Mouse (Mus musculus): ENCODE data around the gene Zfp628.

Zfp628 gene

DNA sequence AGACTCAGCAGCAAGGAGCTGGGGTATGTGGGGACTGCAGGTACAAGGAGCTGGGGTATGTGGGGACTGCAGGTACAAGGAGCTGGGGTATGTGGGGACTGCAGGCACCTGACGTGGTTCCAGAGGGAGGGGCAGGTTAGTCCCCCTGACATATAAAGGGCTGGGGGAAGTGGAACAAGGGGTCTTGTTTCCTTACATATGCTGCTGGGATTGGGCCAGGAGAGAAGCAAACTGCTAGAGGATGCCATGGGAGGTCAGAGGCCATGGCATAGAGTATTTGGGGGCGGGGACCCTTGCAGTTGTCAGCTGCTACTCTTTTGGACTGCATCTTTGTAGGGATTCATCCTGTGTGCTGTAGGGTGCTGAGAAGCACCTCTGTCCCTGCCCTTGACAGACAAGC is 2.5 kb downstream of the Zfp628 start:
- DNase-seq (ENCODE audit: low read depth, low spot score) = no peak

DNA sequence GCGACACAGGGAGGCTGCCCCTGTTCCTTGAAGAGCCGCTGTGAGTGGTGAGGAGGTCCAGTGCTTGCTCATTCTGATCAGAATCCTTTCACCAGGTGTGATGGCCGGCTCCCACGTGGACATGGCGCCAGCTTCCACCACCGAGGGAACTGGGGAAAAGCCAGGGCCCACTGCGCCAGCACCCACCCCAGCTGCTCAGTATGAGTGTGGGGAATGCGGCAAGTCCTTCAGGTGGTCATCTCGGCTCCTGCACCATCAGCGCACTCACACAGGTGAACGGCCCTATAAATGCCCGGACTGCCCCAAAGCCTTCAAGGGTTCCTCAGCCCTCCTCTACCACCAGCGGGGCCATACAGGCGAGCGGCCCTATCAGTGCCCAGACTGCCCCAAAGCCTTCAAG is 3.7 kb downstream of the Zfp628 start:
- no peak for DNase-seq (ENCODE audit: low read depth, low spot score)

DNA sequence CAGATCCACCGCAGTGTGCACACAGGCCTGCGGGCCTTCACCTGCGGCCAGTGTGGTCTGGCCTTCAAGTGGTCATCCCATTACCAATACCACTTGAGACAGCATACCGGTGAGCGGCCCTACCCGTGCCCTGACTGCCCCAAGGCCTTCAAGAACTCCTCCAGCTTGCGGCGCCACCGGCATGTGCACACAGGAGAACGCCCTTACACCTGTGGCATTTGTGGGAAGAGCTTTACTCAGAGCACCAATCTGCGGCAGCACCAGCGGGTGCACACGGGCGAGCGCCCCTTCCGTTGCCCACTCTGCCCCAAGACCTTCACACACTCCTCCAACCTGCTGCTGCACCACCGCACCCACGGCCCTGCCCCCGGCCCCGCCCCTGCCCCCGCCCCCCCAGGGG is 4.1 kb downstream of the Zfp628 start:
- no peak for DNase-seq (ENCODE audit: low read depth, low spot score)

DNA sequence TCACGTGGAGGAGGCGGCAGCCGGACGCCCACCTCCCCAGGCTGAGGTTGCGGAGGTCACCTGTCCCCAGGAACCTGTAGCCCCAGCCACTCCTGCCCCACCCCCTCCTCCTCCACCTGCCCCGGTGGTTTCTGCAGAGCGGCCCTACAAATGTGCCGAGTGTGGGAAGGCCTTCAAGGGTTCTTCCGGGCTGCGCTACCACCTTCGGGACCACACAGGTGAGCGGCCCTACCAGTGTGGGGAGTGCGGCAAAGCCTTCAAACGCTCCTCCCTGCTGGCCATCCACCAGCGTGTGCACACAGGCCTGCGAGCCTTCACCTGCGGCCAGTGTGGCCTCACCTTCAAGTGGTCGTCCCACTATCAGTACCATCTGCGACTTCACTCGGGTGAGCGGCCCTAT is 5.0 kb downstream of the Zfp628 start:
- DNase-seq (ENCODE audit: low read depth, low spot score) = no peak

DNA sequence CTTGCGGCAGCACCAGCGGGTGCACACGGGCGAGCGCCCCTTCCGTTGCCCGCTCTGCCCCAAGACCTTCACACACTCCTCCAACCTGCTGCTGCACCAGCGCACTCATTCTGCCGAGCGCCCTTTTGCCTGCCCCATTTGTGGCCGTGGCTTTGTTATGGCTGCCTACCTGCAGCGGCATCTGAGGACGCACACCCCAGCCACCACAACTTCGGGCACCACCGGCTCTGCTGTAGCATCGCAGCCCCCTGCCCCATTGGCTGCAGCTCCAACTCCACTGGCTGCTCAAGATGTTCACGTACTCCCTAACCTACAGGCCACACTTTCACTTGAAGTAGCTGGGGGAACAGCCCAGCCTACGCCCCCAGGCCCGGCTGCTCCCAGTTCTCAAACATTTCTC is 5.5 kb downstream of the Zfp628 start:
- DNase-seq (ENCODE audit: low read depth, low spot score) = no peak

DNA sequence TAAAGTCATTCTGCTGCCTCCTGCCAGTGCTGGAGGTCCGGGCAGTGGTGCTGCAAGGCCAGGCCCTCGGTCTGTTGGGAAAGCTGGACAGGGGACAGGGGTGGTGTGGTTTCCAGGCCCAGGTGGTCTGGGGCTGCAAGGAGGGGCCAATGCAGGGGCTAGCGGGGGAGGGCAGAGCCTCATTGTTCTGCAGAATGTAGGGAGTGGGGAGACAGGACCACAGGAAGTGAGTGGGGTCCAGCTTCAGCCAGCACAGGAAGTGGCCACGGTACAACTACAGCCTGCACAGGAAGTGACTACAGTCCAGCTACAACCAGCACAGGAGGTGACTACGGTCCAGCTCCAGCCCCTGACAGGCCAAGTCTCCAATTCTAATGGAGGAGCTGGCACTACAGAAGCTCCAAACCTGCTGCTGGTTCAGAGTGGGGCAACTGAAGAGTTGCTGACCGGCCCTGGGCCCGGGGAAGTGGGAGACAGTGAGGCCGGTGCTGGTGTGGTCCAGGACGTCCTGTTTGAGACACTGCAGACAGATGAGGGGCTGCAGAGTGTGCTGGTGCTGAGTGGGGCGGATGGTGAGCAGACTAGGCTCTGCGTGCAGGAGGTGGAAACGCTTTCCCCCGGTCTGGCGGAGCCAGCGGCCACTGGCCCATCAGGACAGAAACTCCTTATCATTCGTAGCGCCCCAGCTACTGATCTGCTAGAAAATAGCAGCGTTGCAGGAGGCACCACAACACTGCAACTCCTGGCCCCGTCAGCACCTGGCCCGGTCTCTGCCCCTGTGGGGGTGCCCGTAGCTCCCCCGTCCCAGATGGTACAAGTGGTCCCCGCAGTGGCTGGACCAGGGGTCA is 6.2 kb downstream of the Zfp628 start:
- no peak for DNase-seq (ENCODE audit: low read depth, low spot score)

DNA sequence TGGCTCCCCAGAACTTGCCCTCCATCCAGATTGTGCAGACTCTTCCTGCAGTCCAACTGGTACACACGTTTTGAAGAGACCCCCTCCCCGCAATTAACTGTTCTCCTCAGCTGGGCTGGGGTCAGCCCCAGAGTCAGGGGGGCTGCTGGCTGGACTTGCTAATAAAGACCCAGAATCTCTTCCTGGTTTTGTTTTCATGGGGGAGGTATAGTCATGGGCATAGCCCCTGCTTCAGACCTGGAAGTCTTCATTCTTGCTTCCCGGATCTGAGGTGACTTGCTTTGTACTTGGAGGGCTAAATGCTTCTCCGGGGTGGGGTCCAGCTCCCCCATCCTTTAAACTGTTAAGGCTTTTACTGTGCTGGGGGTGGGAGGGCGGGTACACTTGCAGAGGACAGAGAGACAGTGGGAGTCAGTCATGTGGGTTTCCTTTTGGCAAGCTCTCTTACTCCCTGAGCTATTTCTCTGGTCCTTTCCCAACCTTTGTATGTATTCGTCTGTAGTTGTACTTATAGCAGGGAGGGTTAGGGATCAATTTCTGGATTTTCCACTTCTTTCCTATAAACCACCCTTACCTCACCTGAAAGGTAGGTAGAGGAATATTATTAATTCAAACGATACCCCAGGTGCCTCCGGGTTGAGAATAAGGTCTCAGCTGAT is 6.9 kb downstream of the Zfp628 start, which contains the start of gene Nat14:
TSS of gene Nat14 (plus strand) at position 205 of the 659 bp plus-strand sequence.
- DNase-seq (ENCODE audit: low read depth, low spot score) = peak; percentile 55

DNA sequence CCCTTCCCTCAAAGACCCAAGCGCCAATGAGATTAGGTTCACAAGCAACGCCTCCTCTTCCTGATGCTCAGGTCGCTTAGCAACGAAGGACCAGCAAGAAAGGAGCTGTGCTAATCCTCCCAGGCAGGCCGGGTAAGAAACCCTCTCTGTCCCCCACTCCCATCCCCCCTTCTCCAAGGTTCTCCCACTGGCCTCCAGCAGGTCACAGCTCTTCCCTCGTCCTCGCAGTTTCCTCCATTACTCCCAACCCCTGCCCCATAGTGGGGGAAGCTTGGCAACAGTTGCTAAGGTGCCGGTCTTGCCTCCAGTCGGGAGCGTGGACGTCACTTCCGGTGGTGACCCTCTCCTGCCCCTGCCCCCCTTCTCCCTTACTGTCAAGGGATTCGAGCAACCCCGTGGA is 7.5 kb downstream of the Zfp628 start:
- DNase-seq (ENCODE audit: low read depth, low spot score) = peak; percentile 90

DNA sequence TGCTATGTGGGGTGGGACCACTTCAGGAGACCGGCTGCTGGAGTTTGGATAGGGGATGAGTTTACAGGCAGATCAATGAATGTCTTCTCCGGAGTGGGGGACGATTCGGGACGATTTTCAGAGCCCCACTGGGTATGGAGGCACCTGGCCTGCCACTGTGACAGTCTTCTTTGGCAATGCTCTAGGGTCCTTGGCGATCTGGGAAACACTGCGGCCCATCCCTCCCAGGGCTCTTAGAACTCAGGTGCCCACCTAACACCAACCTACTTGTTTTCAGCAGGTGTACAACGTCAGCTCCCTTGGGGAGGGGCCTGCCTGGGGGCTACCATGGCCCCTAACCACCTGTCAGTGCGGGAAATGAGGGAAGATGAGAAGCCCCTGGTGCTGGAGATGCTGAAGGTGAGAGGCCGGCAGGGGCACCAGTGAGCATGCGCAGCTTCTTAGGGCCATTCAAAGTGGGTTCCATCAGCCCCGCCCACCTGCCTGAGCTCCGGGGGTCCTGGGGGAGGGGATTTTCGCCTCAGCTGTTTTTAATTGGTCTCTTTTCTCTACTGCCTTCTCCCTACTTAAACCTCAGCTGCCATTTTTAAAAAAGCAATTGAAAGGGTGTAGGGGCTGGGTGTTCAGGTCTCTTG is 8.0 kb downstream of the Zfp628 start:
- peak; percentile 54 for DNase-seq (ENCODE audit: low read depth, low spot score)

DNA sequence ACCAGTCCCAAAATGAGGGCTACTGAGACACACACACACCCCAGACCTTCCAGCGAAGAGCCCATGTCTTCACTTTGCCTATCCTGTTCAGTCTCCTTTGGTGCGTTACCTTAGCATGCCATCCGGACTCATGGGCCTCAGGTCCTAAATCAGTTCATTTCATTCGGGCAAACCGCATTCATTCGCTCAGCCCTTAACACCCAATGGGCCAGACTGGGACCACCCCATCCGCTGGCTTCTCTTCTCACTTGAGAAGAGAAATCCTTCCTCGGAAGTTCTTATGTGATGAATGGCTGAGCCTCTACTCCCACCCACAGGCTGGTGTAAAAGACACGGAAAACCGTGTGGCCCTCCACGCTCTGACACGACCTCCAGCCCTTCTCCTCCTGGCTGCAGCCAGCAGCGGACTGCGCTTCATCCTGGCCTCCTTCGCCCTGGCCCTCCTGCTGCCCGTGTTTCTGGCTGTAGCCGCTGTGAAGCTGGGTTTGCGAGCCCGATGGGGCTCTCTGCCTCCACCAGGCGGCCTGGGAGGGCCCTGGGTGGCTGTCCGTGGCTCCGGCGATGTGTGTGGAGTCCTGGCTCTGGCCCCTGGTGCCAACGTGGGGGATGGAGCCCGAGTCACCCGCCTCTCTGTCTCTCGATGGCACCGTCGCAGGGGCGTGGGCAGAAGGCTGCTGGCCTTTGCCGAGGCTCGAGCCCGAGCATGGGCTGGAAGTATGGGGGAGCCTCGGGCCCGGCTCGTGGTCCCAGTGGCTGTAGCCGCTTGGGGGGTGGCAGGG is 8.8 kb downstream of the Zfp628 start:
- no peak for DNase-seq (ENCODE audit: low read depth, low spot score)

DNA sequence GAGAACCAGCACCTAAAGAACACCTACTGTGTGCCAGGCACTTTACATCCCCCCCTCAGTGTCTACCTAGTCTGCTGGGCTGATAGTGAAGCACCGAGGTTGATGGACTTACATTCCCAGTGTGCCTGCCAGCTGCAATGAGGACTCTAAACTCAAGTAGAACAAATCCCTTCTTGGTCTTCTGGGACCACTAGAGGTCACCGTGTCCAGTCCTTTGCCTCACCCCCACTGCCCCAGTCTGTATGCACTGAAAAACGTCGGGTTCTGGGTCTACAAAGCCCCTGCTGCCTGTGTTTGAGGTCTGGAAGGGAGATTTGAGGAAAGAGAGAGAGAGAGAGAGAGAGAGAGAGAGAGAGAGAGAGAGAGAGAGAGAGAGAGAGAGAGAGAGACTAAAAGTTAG is 9.5 kb downstream of the Zfp628 start:
- DNase-seq (ENCODE audit: low read depth, low spot score) = no peak

DNA sequence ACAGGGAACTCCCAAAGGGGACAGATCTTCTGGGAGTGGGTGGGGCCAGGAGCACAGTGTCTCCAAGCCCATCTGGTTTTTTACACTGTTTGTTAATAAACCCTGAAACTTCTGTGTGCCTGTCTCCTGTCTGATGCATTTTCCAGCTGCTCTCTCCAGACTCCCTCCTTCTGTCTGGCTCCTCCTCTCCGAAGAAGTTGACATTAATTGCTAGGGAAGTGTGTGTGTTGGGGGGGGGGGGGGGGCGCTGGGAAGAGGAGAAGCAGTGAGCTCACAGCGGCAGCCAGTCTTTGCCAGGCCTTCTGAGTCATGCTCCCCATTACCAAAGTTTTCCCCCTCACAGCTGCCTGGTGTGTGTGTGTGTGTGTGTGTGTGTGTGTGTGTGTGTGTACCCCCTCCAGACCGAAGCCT is 9.9 kb downstream of the Zfp628 start:
- DNase-seq (ENCODE audit: low read depth, low spot score) = peak; percentile 51

DNA sequence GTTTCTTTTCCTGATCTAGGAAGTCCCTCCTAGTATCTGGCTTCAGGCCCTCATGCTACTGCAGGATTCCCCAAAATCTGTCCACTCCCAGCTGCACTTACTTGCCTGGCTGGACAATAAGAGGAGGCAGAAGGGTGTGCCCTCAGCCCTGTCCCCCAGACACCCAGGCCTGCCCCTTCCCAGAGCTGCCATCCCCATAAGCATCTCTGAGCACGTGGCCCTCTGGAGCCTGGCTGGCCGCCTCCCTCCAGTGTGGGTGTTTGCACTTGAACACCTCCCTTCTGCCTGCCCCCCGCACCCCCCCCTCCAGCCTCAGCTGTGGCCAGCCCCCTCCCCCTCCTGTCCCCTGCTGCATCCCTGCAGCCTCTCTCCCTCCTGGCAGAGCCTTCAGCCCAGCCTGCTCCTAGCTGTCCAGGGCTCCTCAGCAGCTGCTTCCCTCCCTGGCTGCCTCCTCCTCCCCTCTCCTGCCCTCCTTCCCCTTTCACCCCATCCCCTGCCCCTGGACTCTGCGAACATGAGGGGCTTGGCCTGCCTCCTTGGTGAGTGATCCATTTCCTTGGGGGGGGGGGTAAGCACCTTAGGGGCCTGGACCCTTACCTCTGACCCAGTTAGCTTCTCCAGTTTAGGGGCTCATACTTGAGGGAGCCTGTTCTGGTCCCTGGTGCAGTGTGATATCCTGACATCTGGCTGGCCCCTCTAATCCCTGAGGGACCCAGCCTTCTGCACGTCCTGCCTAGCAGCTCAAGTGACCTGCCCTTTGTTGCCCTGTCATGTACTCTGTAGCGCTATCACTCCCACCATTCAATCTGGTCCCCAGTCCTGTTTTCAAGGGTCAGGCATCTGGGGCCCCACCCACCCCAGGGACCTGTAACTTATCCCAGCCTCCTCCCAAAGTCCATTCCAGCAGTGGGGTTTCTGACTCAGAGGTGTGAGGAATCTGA is 10.7 kb downstream of the Zfp628 start, which contains the start of gene Ssc5d:
TSS of gene Ssc5d (plus strand) at position 345 of the 941 bp plus-strand sequence.
- DNase-seq (ENCODE audit: low read depth, low spot score) = no peak

DNA sequence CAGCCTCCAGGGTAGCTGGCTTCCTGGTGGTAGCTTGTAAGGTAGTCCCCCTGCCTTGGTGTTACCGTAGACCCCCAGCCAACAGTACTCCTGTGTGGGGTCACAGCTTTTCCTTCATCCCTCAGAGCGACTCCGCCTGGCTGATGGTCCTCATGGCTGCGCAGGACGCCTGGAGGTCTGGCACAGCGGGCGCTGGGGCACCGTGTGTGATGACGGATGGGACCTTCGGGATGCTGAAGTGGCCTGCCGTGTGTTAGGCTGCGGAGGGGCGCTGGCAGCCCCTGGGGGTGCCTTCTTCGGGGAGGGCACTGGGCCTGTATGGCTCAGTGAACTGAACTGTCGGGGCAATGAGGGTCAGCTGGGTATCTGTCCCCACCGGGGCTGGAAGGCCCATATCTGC is 11.8 kb downstream of the Zfp628 start:
- DNase-seq (ENCODE audit: low read depth, low spot score) = no peak

DNA sequence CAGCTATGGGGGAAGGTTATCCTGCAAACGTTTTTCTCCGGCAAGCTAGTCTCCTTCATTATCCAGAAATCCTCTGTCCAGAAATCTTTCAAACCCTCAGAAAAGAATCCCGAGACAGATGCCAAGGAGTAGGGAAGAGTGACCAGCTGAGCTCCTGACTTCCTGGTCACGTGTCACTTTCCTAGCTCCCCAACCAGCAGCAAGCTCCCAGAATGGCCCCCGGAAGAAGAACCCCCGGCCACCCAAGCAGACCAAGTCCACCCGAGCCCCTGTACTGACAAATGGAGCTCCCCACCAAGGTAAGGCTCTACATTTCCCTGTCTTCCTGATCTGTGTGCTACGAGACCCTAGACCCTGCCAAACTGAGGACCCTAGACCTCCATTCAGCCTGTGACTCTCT is 12.7 kb downstream of the Zfp628 start:
- DNase-seq (ENCODE audit: low read depth, low spot score) = no peak

DNA sequence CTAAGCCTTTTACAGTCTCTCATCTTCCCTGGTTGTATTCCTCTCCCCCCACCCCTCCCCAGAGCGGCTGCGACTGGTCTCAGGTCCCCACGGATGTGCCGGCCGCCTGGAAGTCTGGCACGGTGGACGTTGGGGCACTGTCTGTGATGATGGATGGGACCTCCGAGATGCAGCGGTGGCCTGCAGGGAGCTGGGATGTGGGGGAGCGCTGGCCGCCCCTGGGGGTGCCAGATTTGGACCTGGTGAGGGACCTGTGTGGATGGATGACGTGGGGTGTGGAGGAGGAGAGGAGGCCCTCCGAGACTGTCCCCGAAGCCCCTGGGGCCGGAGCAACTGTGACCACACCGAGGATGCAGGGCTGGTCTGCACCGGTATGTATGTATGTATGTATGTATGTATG is 13.3 kb downstream of the Zfp628 start:
- no peak for DNase-seq (ENCODE audit: low read depth, low spot score)

DNA sequence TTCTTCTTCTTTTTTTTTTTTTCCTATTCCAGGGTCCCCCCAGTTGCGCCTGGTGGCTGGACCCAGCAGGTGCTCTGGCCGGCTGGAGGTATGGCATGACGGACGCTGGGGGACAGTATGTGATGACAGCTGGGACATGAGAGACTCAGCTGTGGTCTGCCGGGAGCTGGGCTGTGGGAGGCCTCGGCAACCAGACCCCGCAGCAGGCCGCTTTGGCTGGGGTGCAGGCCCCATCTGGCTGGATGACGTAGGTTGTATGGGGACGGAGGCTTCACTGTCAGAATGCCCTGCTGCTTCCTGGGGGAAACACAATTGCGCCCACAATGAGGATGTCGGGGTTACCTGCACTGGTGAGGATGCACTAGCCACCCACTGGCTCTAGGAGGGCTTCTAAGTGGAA is 18.1 kb downstream of the Zfp628 start:
- no peak for DNase-seq (ENCODE audit: low read depth, low spot score)

DNA sequence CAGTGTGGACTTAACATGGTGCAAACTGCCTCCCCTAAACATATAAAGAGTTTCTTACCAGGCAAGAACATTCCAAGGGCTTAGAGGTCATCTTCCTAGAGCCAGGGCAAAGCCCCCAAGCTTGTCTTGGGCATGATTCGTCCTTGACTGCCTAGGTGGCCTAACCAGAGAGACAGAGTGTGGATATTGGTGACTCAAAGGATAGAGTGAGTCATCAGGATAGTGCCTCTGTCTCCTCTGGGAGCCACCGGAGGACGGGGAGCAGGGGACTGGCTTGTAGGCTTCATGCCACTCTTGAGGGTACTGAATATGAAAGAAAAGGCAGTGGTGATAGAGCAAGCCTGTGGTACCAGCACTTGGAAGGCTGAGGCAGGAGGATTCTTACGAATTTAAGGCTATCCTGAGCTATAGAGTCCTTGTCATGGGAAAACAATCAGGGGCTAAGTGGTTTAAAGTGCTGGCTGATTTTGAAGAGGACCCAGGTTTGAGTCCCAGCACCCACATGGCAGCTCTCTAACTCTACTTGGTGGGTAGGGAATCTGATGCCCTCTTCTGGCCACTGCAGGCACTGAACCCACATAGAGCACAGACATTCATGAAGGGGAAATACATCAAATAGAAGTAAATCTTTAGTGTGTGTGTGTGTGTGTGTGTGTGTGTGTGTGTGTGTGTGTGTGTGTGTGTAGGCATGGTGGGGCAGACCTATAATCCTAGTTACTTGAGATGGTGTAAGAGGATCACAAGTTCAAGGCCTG is 19.3 kb downstream of the Zfp628 start:
- DNase-seq (ENCODE audit: low read depth, low spot score) = no peak

DNA sequence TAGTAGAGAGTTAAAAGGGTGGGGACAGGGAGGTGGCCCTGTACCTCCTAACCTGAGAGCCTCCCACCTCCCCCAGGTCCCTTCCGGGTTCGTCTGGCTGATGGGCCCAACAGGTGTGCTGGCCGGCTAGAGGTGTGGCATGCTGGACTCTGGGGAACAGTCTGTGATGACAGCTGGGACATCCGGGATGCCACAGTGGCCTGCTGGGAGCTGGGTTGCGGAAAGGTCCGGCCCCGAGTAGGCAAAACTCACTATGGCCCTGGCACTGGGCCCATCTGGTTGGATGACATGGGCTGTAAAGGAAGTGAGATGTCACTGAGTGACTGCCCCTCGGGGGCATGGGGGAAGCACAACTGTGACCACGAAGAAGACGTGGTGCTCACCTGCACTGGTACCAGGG is 21.8 kb downstream of the Zfp628 start:
- DNase-seq (ENCODE audit: low read depth, low spot score) = no peak

DNA sequence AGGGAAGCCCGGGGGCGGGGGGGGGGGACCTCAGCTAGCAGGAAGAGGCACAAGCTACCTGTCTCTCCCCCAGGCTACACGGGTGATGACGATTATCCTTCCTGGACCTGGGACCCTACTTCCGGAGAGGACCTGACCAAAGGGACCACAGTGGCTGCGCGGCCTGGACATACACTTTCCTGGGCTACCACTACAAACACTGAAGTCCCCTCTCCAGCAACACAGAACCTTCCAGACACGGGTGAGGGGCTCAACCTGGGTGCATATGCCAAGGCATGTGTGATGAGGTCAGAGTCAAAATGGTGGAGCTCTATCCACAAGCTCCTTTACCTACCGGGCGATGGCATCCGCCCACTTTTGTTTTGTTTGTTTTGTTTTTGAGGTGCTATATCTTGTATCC is 22.4 kb downstream of the Zfp628 start:
- DNase-seq (ENCODE audit: low read depth, low spot score) = no peak

Data from telencephalon, adult 2 months (tissue).